Mouse (Mus musculus) layer of hippocampus, adult 18-20 months (tissue): ENCODE measurements around the gene Zfp563. TPM values are rescaled to one million over a fixed set of nuclear protein-coding genes. Genes with fewer than 3 reads are reported as not detected.
A peak's percentile ranks its signal among the peaks of the same experiment; 100 is the strongest.

Source experiments
- DNase-seq, 2 experiments: peaks; one replicate each; pipeline ENCODE4 v3.0.0; 2022; ENCODE audit warnings: low spot score in 2 of 2
- long read RNA-seq: library from polyadenylated mRNA; stranded (forward); transcript quantifications from one replicate; pipeline ENCODE4 v2.0.0, GENCODE M21; 2021
- total RNA-seq, 2 experiments: library from RNA; stranded (reverse); gene quantifications; 2 replicates each; pipeline ENCODE4 v1.2.3; 2021

Gene Zfp563
- 10 to 100 TPM; 21.7 TPM for total RNA-seq
- long read RNA-seq, full-length matches to known transcripts = 6 of 9 reads
- long read RNA-seq, partial matches to known transcripts = 0 of 9 reads
- long read RNA-seq, other reads (novel, unspliced or antisense) = 3 of 9 reads

DNA sequence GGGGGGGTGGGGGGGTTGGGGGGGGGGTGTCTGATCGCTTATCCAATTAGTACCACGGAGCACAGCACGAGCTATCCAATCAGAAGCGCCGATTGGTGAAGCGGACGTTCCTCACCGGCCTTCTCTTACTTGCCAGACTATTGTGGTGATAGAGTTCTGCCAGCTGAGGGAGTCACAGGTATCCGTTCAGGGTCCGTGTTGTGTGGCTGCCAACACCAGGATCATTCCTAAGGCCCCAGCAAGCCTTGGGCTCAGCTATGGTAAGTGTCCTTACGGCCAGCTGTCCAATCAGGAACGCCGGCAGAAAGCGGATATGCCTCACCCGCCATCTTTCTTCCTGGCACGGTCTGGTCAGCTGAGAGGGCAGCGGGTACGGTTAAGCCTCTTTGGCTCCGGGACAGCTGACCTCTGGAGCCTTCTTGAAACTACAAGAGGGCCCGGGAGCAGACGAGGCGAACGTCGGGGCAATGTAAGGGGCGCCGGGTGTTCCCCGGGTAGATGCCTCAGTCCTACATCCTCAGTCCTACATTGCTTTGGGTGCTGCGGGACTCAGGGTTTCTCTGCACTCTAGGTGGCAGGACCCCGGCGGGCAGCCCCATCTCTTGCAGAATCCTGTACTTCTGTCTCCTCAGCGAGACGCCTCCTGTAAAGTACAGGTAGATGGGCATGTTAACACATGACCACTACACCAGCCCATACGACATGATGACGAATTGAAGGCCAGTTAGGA lies at the start of gene Zfp563:
Gene Zfp563, plus strand, starts transcription at position 91 of the 730 bp plus-strand sequence.
- peak; percentile 89 to 96 for DNase-seq

DNA sequence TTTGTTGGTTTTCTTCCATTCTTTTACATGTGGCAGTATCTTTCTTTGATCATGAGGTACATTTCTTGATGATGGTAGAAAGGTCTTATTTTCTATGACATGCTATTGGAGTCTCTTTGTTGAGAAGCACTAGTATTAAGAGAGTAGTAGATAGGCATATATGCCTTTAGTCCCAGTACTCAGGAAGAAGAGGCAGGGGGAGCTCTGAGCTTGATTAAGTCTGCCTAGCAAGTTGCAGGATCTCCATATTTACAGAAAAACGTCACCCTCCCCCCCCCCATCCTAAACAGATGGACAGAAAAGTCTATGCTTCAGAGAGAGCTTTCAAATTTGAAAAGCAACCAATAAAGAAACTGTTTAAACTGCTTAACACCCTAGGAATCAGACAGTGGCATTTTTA lies 30.3 kb upstream of the Zfp563 start:
- DNase-seq = peak in 1 of 2 experiments; percentile 35

DNA sequence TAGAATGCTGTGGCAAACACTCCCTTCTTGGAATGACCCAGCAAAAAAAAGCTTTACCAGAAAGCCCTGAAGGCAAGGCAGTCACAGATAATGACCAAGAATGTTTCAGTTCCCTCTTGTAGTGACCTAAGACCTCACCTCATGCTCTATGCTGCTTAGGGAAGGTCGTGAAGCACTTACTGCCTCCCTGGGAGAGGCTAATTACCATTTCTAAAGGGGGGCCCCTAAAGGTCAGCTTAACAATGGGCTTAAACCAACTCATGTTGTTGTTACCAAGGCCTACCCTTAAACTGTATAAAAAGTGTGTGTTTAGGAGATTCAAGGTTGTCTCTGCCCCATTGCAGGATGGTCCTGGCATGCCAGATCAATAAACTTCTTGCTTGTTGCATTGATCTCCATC lies 26.1 kb upstream of the Zfp563 start:
- DNase-seq = no peak

DNA sequence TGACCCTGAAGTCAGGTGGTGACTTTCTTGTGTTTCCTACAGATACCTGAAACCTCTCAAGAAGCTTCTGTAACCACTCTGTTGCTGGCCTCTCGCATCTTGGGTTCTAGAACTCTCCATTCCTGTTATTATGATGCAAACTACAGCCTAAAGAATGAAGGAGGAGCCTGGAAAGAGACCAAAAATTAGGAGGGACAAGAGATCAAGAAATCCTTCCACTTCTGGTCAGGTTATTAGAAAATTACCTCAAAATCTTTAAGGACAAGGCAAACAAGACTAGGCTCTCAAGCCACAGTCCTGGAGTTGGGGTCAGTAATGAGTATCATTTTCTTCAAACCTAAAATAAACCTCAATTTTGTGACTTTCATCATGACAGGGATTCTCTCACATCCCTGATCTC lies 21.2 kb upstream of the Zfp563 start, which contains the start of gene 4921501E09Rik:
Gene 4921501E09Rik, minus strand, starts transcription at position 101 of the 400 bp plus-strand sequence.
- no peak for DNase-seq

DNA sequence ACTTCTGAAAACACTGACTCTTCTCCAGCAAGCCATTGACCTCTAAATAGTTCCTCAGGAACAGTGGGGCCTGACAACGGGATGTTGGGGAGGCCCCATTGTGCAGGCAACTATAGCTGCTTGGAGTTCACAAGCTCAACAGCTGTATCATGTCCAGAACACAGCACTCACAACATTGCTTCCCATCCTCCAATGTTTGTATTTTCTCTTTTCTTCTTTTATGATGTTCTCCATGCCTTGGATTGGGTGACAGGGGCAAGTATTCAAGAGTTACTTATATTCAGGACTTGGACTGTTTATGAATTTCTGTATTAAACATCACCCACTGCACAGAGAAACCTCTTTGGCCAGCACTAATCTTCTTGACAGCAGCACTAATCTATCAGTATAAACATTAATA lies 2.5 kb downstream of the Zfp563 start:
- DNase-seq = no peak

DNA sequence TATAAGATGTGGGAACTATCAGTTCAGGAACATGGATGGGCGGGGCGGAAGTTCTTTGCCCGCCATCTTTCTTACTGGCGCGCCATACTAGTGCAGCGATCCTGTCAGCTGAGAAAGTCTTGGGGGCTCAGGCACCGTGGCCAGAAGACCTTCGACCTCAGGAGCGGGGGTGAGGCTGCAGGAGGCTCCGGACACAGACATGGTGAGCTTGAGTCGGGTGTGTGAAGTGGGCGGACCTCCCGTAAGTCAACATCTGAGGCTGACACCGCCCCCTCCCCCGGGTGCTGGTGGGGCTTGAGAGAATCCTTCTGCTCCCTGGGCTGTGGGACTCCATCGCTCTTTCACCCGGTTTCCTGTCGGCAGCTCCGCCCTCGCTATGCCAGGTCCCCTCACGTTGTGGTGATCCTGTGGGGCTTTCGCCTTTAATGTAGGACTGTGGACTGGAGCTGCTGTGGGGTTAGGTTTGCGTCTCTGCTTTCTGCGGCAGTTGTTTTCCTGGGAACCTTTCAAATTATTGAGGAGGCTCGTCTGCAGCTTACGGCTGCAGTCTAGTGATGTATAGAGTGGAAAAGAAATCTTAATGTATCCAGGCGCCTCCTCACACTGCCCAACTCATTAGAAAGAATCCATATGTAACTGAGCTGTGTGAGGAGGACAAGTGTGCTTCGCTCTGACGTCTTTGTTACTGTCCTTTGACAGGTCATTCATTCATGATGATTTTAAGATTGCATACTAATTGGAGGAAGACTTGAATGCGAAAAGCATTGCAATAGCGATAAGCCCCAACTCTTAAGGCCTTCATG lies 3.5 kb downstream of the Zfp563 start:
- peak; percentile 72 to 89 for DNase-seq

DNA sequence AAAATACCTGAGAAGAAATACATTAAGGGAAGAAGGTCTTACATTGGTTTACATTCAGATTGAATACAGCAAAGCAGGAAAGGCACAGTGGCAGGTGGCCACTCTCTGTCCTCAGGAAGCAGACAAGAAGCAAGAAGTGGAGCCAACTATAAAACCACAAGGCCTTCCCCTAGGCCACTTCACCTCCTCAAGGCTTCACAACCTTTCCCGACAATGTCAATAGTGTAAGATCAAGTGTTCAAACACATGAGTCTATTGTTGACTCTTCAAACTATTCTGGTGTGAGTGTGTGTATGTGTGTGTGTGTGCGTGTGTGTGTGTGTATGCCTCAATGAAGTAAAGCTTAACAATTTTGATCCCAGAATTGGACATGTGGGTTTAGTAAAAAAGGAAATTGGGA lies 8.3 kb downstream of the Zfp563 start:
- no peak for DNase-seq

DNA sequence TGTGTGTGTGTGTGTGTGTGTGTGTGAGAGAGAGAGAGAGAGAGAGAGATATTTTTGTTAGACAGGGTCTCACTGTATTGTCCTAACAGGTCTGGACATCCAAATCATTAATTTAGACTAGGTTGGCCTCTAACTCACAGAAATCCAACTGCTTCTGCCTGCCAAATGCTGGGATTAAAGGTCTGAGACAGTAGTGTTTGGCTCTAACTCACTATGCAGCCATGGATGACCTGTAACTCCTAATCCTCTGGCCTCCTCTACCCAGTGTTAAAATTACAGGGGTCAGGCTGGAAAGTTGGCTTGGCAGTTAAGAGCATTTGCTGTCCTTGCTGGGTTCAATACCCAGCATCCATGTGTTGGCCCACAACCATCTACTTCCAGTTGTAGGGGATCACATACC lies 35.4 kb downstream of the Zfp563 start:
- DNase-seq = no peak

DNA sequence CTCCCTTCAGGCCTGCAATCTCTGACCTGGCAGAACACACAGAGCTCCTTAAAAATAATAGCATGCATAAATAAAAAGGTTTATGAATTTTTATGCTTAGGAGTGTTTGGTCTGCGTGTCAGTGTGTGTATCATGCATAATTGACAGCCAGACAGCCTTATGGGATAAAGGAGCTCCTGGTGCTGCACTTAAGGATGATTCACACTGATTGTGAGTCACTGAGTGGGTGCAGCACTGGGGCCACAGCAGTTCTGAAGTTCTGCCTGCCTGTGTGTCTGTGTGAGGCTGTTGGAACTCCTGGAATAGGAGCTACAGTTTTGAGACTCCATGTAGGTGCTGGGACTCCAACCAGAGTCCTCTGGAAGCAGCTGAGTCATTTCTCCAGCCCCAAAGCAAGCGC lies 37.1 kb downstream of the Zfp563 start:
- DNase-seq = no peak

DNA sequence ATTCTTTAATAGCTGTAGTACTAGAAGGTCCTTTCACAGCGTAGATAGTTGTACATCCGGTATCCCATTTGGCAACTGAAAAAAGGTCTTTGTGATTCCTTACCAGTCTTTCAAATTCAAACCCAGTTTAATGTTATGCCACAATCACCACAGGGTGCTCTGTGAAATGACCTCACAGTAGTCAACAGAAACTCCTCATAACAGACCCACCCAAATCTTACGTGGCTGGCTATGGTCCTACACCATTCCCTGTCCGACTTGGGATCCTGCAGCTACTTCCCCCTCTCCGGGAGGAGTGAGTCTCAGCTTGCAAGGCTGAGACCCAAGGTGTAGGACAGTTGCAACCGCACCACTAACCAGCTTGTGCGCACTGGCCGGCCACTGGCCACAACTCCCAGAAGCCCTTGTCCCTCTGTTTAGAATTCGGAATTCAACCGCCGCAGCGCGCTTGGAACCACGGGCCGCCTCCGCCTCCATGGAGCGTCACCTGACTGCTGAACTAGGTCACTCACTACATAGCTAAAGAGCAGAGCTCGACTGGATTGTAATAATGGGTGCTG lies 50.2 kb downstream of the Zfp563 start, which contains the start of gene Morc2b:
Gene Morc2b, minus strand, starts transcription at position 423 of the 560 bp plus-strand sequence.
- no peak for DNase-seq

Other genes starting within 250 kb of the Zfp563 start
- gene Zfp870, start 197.7 kb upstream of the Zfp563 start, total RNA-seq = 10 to 100 TPM in 1 of 2 experiments, 1 to 10 TPM in 1; 9.9 to 11.1 TPM
- 1 to 10 TPM; 4.3 to 5.5 TPM for gene Cyp4f14, start 172.0 kb upstream of the Zfp563 start, total RNA-seq
- 10 to 100 TPM; 20.9 to 23.1 TPM for gene Cyp4f13, start 141.9 kb upstream of the Zfp563 start, total RNA-seq
- gene Zfp472, start 123.5 kb upstream of the Zfp563 start, total RNA-seq = 1 to 10 TPM; 5.1 to 6.2 TPM
- 10 to 100 TPM; 17.0 to 19.3 TPM for gene Zfp952, start 96.2 kb upstream of the Zfp563 start, total RNA-seq
- gene Zfp763, start 55.9 kb upstream of the Zfp563 start, total RNA-seq = 10 to 100 TPM; 16.3 to 23.5 TPM
- not detected for gene 4921501E09Rik, start 21.3 kb upstream of the Zfp563 start, total RNA-seq
- gene Morc2b, start 50.4 kb downstream of the Zfp563 start, total RNA-seq = 1 to 10 TPM; 3.6 to 3.7 TPM
- not detected for gene Olfr55, start 79.1 kb downstream of the Zfp563 start, total RNA-seq
- not detected for gene Olfr239, start 102.0 kb downstream of the Zfp563 start, total RNA-seq
- gene Olfr1564, start 132.4 kb downstream of the Zfp563 start, total RNA-seq = 1 to 10 TPM in 1 of 2 experiments, under 1 TPM in 1; 0.79 to 1.3 TPM
- 10 to 100 TPM; 12.3 to 12.4 TPM for gene Zfp955a, start 165.8 kb downstream of the Zfp563 start, total RNA-seq
- under 1 TPM in 1 of 2 experiments, not detected in 1; 0.05 TPM for gene Olfr63, start 175.4 kb downstream of the Zfp563 start, total RNA-seq
- 10 to 100 TPM; 29.1 to 31.9 TPM for gene Zfp955b, start 200.2 kb downstream of the Zfp563 start, total RNA-seq